Mouse (Mus musculus): ENCODE measurements around the gene Obsl1. TPM values are rescaled to one million over a fixed set of nuclear protein-coding genes. Genes with fewer than 3 reads are reported as not detected.

Obsl1 gene
- total and polyA plus RNA-seq, 3 experiments: 0.47 to 0.84 TPM; not detected in 1

DNA sequence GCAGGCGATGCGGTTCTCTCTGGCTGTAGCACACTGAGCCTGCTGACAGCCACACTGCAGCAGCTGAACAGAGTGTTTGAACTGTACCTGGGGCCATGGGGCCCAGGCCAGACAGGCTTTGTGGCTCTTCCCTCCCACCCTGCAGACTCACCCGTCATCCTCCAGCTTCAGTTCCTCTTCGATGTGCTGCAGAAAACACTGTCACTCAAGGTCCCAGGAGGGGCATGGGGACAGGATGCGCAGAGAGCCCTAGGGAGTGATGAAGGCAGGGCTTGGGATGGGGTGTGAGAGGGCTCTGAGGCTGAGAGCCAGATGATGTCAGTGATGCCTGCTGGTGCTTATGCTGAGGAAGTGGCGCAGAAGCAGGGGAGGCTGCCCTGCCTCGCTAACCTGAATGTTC, 18.4 kb upstream of the Obsl1 start (continued):
- no peak for TF ChIP-seq UBTF (IDR thresholded peaks at IDR 0.05; ENCODE audit: low read depth, low read length)
- TF ChIP-seq EP300 (IDR thresholded peaks at IDR 0.05; ENCODE audit: low read length): peak; percentile 47; the same call in 1 of the 2 replicates
- TF ChIP-seq MXI1 (IDR thresholded peaks at IDR 0.05; ENCODE audit: low read depth, low read length): no peak
- no peak; the same call in 1 of the 2 replicates for TF ChIP-seq MEF2A (IDR thresholded peaks at IDR 0.05; ENCODE audit: borderline replicate concordance, low read depth, low read length)
- TF ChIP-seq ZC3H11A (IDR thresholded peaks at IDR 0.05; ENCODE audit: low read depth, low read length): no peak
- TF ChIP-seq PAX5 (IDR thresholded peaks at IDR 0.05; ENCODE audit: low read length): no peak
- 0 out of 2 replicates have a peak, but pooled peaks have one; percentile 50 for TF ChIP-seq KAT2A (IDR thresholded peaks at IDR 0.05; ENCODE audit: insufficient replicate concordance, low read length)
- TF ChIP-seq POLR2A (IDR thresholded peaks at IDR 0.05; ENCODE audit: low read depth, low read length): no peak

DNA sequence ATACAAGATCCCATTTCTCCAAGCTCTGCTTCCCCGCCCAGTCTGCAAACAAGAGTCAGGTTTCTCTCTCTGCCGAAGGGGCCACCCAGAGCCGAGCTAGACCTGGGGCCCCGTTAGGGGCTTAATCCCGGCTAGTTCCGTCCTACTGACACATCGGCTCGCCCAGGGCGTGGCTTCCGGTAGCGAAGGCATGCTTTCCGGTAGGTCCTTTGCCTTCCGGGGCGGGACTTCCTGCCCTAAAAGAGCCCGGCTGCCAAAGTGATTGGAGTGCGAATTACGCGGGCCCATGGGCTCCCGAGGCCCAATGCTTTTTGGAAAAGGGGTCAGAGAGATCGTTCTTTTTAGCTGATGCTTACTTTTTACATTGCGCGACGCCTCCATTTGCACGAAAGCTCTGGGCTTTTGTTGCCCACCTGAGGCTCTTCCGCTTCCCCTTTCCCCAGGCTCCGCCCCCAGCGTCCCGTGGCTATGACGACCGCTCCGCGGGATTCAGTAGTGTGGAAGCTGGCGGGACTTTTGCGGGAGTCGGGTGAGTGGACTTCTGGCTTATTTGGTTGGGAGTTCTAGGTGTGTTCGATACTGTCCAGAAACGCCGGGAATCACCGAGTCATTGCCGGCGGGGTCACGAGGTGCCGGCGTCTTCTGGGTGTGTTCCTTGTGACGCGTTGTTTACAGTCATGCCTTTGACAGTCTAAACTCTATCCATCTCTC, 15.2 kb upstream of the Obsl1 start, which contains the start of gene Stk11ip:
Gene Stk11ip, plus strand, starts transcription at position 209 of the 711 bp plus-strand sequence.
- Histone ChIP-seq H3K27ac (ENCODE audit: insufficient read depth, low read depth) (no peak within 1 kb of the TSS; the same call in 1 of the 2 replicates), H3K9me3 (replicated peaks; ENCODE audit: low read length) (no peaks in the 10 kb centered on the region), H3K4me1 (ENCODE audit: control insufficient read depth in 1 of 2, insufficient read depth in 2 of 2) (peaks cover 12 to 39% of the 10 kb centered on the region in 2 experiments), H3K27me3 (replicated peaks) (no peaks in the 10 kb centered on the region), H3K4me2 (ENCODE audit: insufficient read depth, low read depth, poor library complexity, severe bottlenecking) (peak within 1 kb of the TSS; percentile 90), H3K36me3 (replicated peaks in 1 of 2; ENCODE audit: control insufficient read depth in 1 of 2, insufficient read depth in 1 of 2, low read length in 1 of 2) (peaks cover 12 to 13% of the 10 kb centered on the region in 2 experiments), H3K4me3 (replicated peaks in 1 of 3; ENCODE audit: low read depth in 2 of 3, low read length in 2 of 3, poor library complexity in 1 of 3) (peak within 1 kb of the TSS; percentile 61 to 90 (median 63)), H3K9ac (ENCODE audit: insufficient read depth, low read depth) (peak within 1 kb of the TSS; percentile 53), H3K79me2 (replicated peaks; ENCODE audit: control insufficient read depth, extremely low read depth, insufficient read depth, poor library complexity, severe bottlenecking) (no peaks in the 10 kb centered on the region)
- in situ Hi-C loops (cut with MboI; ENCODE audit: low pct_ligation_motif_present, low pct_unique_long_range_greater_than_20kb, low sequenced_read_pairs): no loop called here
- dilution Hi-C loops (cut with MboI; ENCODE audit: extremely low pct_ligation_motif_present, extremely low pct_unique_long_range_greater_than_20kb, low sequenced_read_pairs): no loop called here
- peak; percentile 96 for DNase-seq (ENCODE audit: extremely low read depth)
- no peak for TF ChIP-seq EP300 (IDR thresholded peaks at IDR 0.05; ENCODE audit: low read length)
- peak; percentile 51; the same call in 1 of the 2 replicates for TF ChIP-seq IRF4 (IDR thresholded peaks at IDR 0.05; ENCODE audit: low read depth, low read length)
- no peak for TF ChIP-seq CHD1 (IDR thresholded peaks at IDR 0.05; ENCODE audit: low read depth, low read length)
- TF ChIP-seq POLR2A (IDR thresholded peaks at IDR 0.05; ENCODE audit: low read depth, low read length): peak; percentile 97
- 0 out of 2 replicates have a peak, but pooled peaks have one; percentile 44 for TF ChIP-seq MAZ (IDR thresholded peaks at IDR 0.05; ENCODE audit: low read depth, low read length)
- no peak for TF ChIP-seq JUN (IDR thresholded peaks at IDR 0.05; ENCODE audit: insufficient read depth, low read depth, low read length)
- TF ChIP-seq E2F4 (IDR thresholded peaks at IDR 0.05; ENCODE audit: insufficient replicate concordance, low read depth, low read length): 0 out of 2 replicates have a peak, but pooled peaks have one; percentile 71
- no peak for TF ChIP-seq ZC3H11A (IDR thresholded peaks at IDR 0.05; ENCODE audit: low read depth, low read length)
- peak; percentile 90 for TF ChIP-seq NELFE (IDR thresholded peaks at IDR 0.05; ENCODE audit: low read depth, low read length)
- TF ChIP-seq ETS1 (conservative IDR thresholded peaks at IDR 0.05; ENCODE audit: low read depth, low read length): peak; percentile 6; the same call in 1 of the 2 replicates
- peak; percentile 75; the same call in 1 of the 2 replicates for TF ChIP-seq POLR2AphosphoS2 (IDR thresholded peaks at IDR 0.05; ENCODE audit: low read depth, low read length)
- TF ChIP-seq USF1 (IDR thresholded peaks at IDR 0.05; ENCODE audit: low read depth, low read length): peak; percentile 58
- TF ChIP-seq JUND (conservative IDR thresholded peaks at IDR 0.05; ENCODE audit: low read depth, low read length): no peak
- TF ChIP-seq SIN3A (IDR thresholded peaks at IDR 0.05; ENCODE audit: low read length): peak; percentile 100
- no peak for TF ChIP-seq UBTF (IDR thresholded peaks at IDR 0.05; ENCODE audit: low read depth, low read length)
- 0 out of 2 replicates have a peak, but pooled peaks have one; percentile 13 for TF ChIP-seq CHD2 (IDR thresholded peaks at IDR 0.05; ENCODE audit: low read length)
- 0 out of 2 replicates have a peak, but pooled peaks have one; percentile 49 for TF ChIP-seq RCOR1 (conservative IDR thresholded peaks at IDR 0.05; ENCODE audit: low read depth, low read length)
- TF ChIP-seq MXI1 (IDR thresholded peaks at IDR 0.05; ENCODE audit: low read depth, low read length): peak; percentile 98
- peak; percentile 28; the same call in 1 of the 2 replicates for TF ChIP-seq BHLHE40 (IDR thresholded peaks at IDR 0.05; ENCODE audit: low read depth, low read length)
- peak; percentile 89 for TF ChIP-seq HCFC1 (IDR thresholded peaks at IDR 0.05; ENCODE audit: low read depth, low read length)
- no peak for TF ChIP-seq MAFK (IDR thresholded peaks at IDR 0.05; ENCODE audit: insufficient replicate concordance, low read length)
- TF ChIP-seq CTCF (conservative IDR thresholded peaks at IDR 0.05 in 1 of 2, IDR thresholded peaks at IDR 0.05 in 1 of 2; ENCODE audit: low read depth in 2 of 2, low read length in 2 of 2): no peak
- TF ChIP-seq TBP (conservative IDR thresholded peaks at IDR 0.05; ENCODE audit: low read depth, low read length): peak; percentile 74; the same call in 1 of the 2 replicates
- TF ChIP-seq GABPA (IDR thresholded peaks at IDR 0.05; ENCODE audit: insufficient replicate concordance, low read depth, low read length): no peak; the same call in 1 of the 2 replicates
- TF ChIP-seq PAX5 (IDR thresholded peaks at IDR 0.05; ENCODE audit: low read length): no peak
- TF ChIP-seq NRF1 (IDR thresholded peaks at IDR 0.05; ENCODE audit: low read depth, low read length): no peak
- TF ChIP-seq MYC (IDR thresholded peaks at IDR 0.05; ENCODE audit: low read depth, low read length): 0 out of 2 replicates have a peak, but pooled peaks have one; percentile 60
- TF ChIP-seq TCF12 (IDR thresholded peaks at IDR 0.05; ENCODE audit: low read depth, low read length): peak; percentile 87
- TF ChIP-seq KAT2A (IDR thresholded peaks at IDR 0.05; ENCODE audit: insufficient replicate concordance, low read length): peak; percentile 77; the same call in 1 of the 2 replicates
- TF ChIP-seq ELF1 (IDR thresholded peaks at IDR 0.05; ENCODE audit: low read depth, low read length): peak; percentile 93
- TF ChIP-seq MAX (IDR thresholded peaks at IDR 0.05; ENCODE audit: low read length): peak; percentile 80
- peak; percentile 39 for TF ChIP-seq USF2 (conservative IDR thresholded peaks at IDR 0.05; ENCODE audit: low read depth, low read length)
- TF ChIP-seq ZNF384 (IDR thresholded peaks at IDR 0.05; ENCODE audit: low read depth, low read length): no peak
